Mouse (Mus musculus) limb, embryonic 10.5 days (tissue): ENCODE results near the gene Sh2b3. TPM values are rescaled to one million over a fixed set of nuclear protein-coding genes. Genes with fewer than 3 reads are reported as not detected.

Source experiments
- DNase-seq: peaks from one replicate; pipeline ENCODE4 v3.0.0-alpha.2; 2017; ENCODE audit warnings: low spot score
- H3K27ac ChIP-seq: fragments of 300-500 bp; sonication (generic); 2 replicates; pipeline ENCODE4 v1.5.1; 2016; ENCODE audit warnings: mild to moderate bottlenecking
- H3K27me3 ChIP-seq: fragments of 300-500 bp; sonication (generic); 2 replicates; pipeline ENCODE4 v1.6.1; 2016; ENCODE audit warnings: low read depth, mild to moderate bottlenecking; ENCODE audit not compliant: poor library complexity, severe bottlenecking
- H3K36me3 ChIP-seq: fragments of 300-500 bp; sonication (generic); 2 replicates; pipeline ENCODE4 v1.6.1; 2016; ENCODE audit warnings: mild to moderate bottlenecking, moderate library complexity
- H3K4me1 ChIP-seq: fragments of 300-500 bp; sonication (generic); 2 replicates; pipeline ENCODE4 v1.6.1; 2016
- H3K4me3 ChIP-seq: fragments of 300-500 bp; sonication (generic); 2 replicates; pipeline ENCODE4 v1.5.1; 2016; ENCODE audit warnings: mild to moderate bottlenecking, moderate library complexity
- H3K9me3 ChIP-seq: fragments of 300-500 bp; sonication (generic); replicated peaks from 2 replicates; pipeline ENCODE4 v1.6.1; 2016; ENCODE audit warnings: mild to moderate bottlenecking
- WGBS: fragments of 180-500 bp; shearing (Covaris S2); methylation state at CpG from one replicate; pipeline ENCODE4 v1.1.7; 2016; 5-methylcytosine and 5-hydroxymethylcytosine counted together
- polyA plus RNA-seq: library from polyadenylated mRNA; unstranded; fragments of >200 nt; fragmentation: Nextera tagmentation; extraction: Ambion mirVana; gene quantifications from 2 replicates; pipeline ENCODE4 v1.2.1, GENCODE M21; 2016

The Sh2b3 gene
- polyA plus RNA-seq, 1 experiment from 2014 or later, result 10.9 TPM

DNA sequence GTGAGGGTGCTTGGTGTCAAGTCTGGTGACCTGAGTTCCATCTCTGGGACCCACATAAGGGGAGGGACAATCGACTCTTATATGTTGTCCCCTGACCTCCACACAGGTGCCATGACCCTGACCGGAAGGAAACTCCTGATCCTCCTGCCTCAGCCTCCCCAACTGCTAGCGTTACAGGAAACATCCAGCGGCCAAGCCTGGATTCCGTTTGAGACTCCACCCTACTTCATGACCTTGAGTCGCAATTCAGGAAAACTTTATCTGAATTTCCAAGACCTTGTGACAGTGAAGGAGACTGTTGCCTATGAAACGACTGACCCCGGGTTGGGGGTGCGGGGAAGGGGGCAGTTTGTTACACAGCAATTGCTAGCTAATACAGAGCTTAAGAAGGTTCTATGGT is 4.1 kb upstream of the Sh2b3 start:
- H3K4me1 ChIP-seq, result peaks cover 55% of the 10 kb centered on the region
- H3K36me3 ChIP-seq, result no peaks in the 10 kb centered on the region
- DNase-seq, result no peak
- no peaks in the 10 kb centered on the region for H3K9me3 ChIP-seq
- H3K27ac ChIP-seq, result no peak overlapping the region
- H3K4me3 ChIP-seq, result no peak overlapping the region
- peaks cover 76% of the 10 kb centered on the region for H3K27me3 ChIP-seq
- WGBS, result 92% methylated on average over 9 of the region's 9 CpGs

GRCm38 (mm10) chr5:121839128-121839473 is 1.7 kb upstream of the Sh2b3 start:
- no peaks in the 10 kb centered on the region for H3K36me3 ChIP-seq
- H3K9me3 ChIP-seq, result no peaks in the 10 kb centered on the region
- H3K27ac ChIP-seq, result peak overlapping the region; percentile 30
- H3K4me3 ChIP-seq, result peak overlapping the region; percentile 78
- WGBS, result 19% methylated on average over 7 of the region's 7 CpGs
- peaks cover 70% of the 10 kb centered on the region for H3K27me3 ChIP-seq
- H3K4me1 ChIP-seq, result peaks cover 68% of the 10 kb centered on the region
- DNase-seq, result no peak

DNA sequence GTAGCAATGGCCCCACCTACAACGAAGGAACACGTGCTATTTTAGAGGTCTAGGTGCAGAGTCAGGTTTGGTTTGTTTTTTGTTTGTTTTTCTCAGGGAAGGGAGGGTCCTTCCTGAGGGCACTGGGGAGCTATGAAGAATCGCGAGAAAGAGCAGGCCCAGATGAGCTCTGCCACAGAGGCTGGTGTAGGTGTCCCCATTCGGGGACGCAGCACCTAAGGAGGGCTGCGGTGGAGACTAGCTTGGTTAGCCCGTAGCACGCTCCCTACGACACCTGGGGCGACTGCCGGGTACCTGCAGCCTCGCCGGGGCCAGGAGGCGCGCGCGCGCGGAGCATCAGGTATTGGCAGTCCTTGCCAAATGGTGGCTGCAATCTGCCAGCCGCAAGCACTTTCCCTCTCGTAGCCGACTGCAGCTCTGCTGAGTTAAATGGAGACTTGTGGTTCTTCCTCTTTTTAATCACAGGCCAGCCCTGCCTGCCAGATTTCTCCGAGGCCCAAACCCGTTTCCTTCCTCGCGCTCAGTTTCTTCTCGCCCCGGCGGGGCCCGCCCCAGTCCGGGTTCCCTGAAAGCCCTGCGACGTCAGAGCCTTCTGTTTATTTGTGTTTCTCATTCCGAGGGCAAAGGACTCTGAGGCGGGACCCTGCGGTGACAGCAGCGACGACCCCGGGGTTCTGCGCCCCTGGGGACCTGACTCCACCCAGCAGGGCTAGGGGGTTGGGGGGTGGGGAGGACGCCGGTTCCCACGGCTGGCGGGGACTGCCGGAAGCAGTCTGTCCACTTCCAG is 1.1 kb upstream of the Sh2b3 start:
- Histone ChIP-seq H3K4me1 (peaks cover 68% of the 10 kb centered on the region), H3K9me3 (no peaks in the 10 kb centered on the region), H3K4me3 (peak overlapping the region; percentile 78), H3K36me3 (no peaks in the 10 kb centered on the region), H3K27ac (peak overlapping the region; percentile 30), H3K27me3 (peaks cover 66% of the 10 kb centered on the region)
- peak; percentile 62 for DNase-seq
- WGBS, result under 1% methylated on average over 46 of the region's 46 CpGs

DNA sequence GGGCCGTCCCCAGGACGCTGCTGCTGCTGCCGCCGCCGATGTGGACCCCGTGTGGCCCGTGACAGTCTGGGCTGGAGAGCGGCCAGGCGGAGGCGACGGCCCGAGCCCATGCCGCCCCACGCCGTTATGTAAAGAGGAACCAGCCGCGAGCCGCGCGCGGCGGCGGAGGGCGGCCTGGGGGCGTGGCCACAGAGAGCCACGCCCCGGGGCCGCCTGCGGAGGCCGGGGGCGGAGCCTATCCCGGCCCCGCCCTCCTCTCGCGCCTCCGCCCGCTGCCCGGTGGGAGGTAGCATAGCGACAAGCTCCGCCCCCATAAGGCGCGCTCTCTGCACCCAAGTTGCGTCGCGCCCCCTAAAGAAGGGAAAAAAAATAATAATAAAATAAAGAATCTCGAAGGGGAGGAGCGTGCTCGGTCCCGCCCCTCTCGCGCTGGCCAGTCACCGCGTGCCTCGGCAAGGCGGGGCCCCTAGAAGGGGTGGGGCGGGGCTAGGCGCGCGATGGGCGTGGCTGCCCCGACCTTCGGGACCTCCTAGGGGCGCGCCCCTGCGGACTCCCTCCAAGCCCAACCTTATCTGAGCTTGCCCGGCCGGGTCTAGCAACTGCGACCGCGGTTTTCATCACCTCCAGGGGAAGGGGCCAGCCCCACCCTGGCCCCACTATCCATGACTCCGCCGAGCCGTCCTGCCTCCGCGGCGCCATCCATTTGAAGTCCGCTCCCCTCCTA is 592 bp downstream of the Sh2b3 start:
- under 1% methylated on average over 75 of the region's 77 CpGs for WGBS
- H3K4me3 ChIP-seq, result peak overlapping the region; percentile 78
- peak overlapping the region; percentile 87 for H3K27ac ChIP-seq
- no peaks in the 10 kb centered on the region for H3K36me3 ChIP-seq
- H3K27me3 ChIP-seq, result peaks cover 50% of the 10 kb centered on the region
- H3K4me1 ChIP-seq, result peaks cover 66% of the 10 kb centered on the region
- no peaks in the 10 kb centered on the region for H3K9me3 ChIP-seq
- DNase-seq, result peak; percentile 91

- peak overlapping the region; percentile 78 for H3K4me3 ChIP-seq
- WGBS, result under 1% methylated on average over 50 of the region's 51 CpGs
- peaks cover 66% of the 10 kb centered on the region for H3K4me1 ChIP-seq
- no peak for DNase-seq
- no peaks in the 10 kb centered on the region for H3K36me3 ChIP-seq
- H3K27ac ChIP-seq, result peak overlapping the region; percentile 87
- H3K27me3 ChIP-seq, result peaks cover 45% of the 10 kb centered on the region
- no peaks in the 10 kb centered on the region for H3K9me3 ChIP-seq
Observed at GRCm38 (mm10) chr5:121835949-121836691, 1.3 kb downstream of the Sh2b3 start.

GRCm38 (mm10) chr5:121834991-121835747 is 2.3 kb downstream of the Sh2b3 start:
- Histone ChIP-seq H3K4me3 (peak overlapping the region; percentile 78), H3K36me3 (no peaks in the 10 kb centered on the region), H3K9me3 (no peaks in the 10 kb centered on the region), H3K4me1 (peaks cover 66% of the 10 kb centered on the region), H3K27ac (no peak overlapping the region), H3K27me3 (peaks cover 47% of the 10 kb centered on the region)
- WGBS, result 23% methylated on average over 12 of the region's 12 CpGs
- DNase-seq, result peak; percentile 43

- no peak for DNase-seq
- no peaks in the 10 kb centered on the region for H3K9me3 ChIP-seq
- peak overlapping the region; percentile 78 for H3K4me3 ChIP-seq
- H3K27ac ChIP-seq, result 0 out of 2 replicates have a peak overlapping the region, but pooled peaks have one; percentile 15
- peaks cover 68% of the 10 kb centered on the region for H3K4me1 ChIP-seq
- H3K27me3 ChIP-seq, result peaks cover 51% of the 10 kb centered on the region
- H3K36me3 ChIP-seq, result no peaks in the 10 kb centered on the region
- 72% methylated on average over 7 of the region's 7 CpGs for WGBS
Observed at GRCm38 (mm10) chr5:121834241-121834606, 3.2 kb downstream of the Sh2b3 start.

DNA sequence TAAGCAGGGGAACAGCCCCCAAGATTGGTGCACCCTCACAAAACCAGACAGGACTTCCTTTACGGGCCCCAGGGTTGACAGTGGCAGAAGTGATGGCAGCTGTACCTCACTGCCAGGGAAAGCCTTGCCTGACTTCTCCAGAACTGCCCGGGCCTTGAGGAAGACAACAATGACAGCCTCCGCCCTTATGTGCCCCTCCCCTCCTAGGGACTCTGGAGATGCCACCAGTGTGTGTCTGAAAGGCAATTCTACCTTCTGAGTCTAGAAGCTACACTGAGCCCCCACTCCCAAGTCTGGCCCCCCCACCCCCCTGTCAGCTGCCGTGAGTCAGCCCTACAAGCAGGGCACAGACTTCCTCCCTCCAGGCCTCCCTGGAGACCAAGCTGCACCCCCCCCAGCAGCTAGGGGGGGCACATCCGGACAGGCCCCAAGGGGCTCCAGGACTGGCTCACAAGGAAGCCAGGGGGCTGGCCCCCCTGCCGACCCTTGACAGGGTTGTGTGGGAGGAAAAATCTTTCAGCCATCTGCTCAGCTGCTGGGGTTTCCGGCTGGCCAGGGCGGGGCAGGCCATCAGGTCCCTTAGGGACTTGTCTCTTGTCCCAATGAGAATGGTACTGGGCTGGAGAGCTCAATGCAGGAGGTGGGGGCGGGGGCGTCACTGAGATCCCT is 3.7 kb downstream of the Sh2b3 start:
- H3K27ac ChIP-seq, result peak overlapping the region; percentile 15; the same call in 1 of the 2 replicates
- peak overlapping the region; percentile 78 for H3K4me3 ChIP-seq
- H3K4me1 ChIP-seq, result peaks cover 68% of the 10 kb centered on the region
- H3K27me3 ChIP-seq, result peaks cover 51% of the 10 kb centered on the region
- 46% methylated on average over 10 of the region's 10 CpGs for WGBS
- no peak for DNase-seq
- no peaks in the 10 kb centered on the region; the same call in 1 of the 2 replicates for H3K36me3 ChIP-seq
- H3K9me3 ChIP-seq, result no peaks in the 10 kb centered on the region

- Histone ChIP-seq H3K4me1 (peaks cover 68% of the 10 kb centered on the region), H3K36me3 (peaks cover 5% of the 10 kb centered on the region), H3K27me3 (peaks cover 51% of the 10 kb centered on the region), H3K4me3 (no peak overlapping the region), H3K9me3 (no peaks in the 10 kb centered on the region), H3K27ac (no peak overlapping the region)
- 80% methylated on average over 2 of the region's 2 CpGs for WGBS
- no peak for DNase-seq
Observed at GRCm38 (mm10) chr5:121833159-121833558, 4.3 kb downstream of the Sh2b3 start.

GRCm38 (mm10) chr5:121832376-121833155 is 4.9 kb downstream of the Sh2b3 start:
- Histone ChIP-seq H3K27ac (no peak overlapping the region), H3K27me3 (peaks cover 51% of the 10 kb centered on the region), H3K4me1 (peaks cover 64% of the 10 kb centered on the region), H3K9me3 (no peaks in the 10 kb centered on the region), H3K36me3 (peaks cover 11% of the 10 kb centered on the region), H3K4me3 (no peak overlapping the region)
- 81% methylated on average over 6 of the region's 6 CpGs for WGBS
- no peak for DNase-seq

GRCm38 (mm10) chr5:121831002-121831601 is 6.3 kb downstream of the Sh2b3 start:
- no peak overlapping the region for H3K27ac ChIP-seq
- H3K36me3 ChIP-seq, result peaks cover 25% of the 10 kb centered on the region
- peaks cover 56% of the 10 kb centered on the region for H3K27me3 ChIP-seq
- DNase-seq, result no peak
- H3K9me3 ChIP-seq, result no peaks in the 10 kb centered on the region
- WGBS, result 93% methylated on average over 6 of the region's 6 CpGs
- H3K4me3 ChIP-seq, result no peak overlapping the region
- H3K4me1 ChIP-seq, result peaks cover 56% of the 10 kb centered on the region
